Mouse (Mus musculus): ENCODE results near the gene Pp2d1. TPM values are rescaled to one million over a fixed set of nuclear protein-coding genes. Genes with fewer than 3 reads are reported as not detected.
"Not testable (repeated sequence)": the region's sequence is repeated elsewhere in the genome, so short reads cannot be mapped to it uniquely, and the experiment has no call there.

Pp2d1 gene
- not detected for total RNA-seq (2021)
- polyA plus RNA-seq (2012; rRNA removed): not detected in 2 replicates
- long read RNA-seq: 0 reads

- intact Hi-C loops (cut with DNase I); H3K4me3 ChIP-seq; H3K9ac ChIP-seq (ENCODE audit: low read depth, low read length); H3K79me2 ChIP-seq (replicated peaks; ENCODE audit: control insufficient read depth, insufficient read depth, low read length); DNase-seq; H3K27me3 ChIP-seq (ENCODE audit: control insufficient read depth, insufficient read depth, low read length); H3K4me1 ChIP-seq (ENCODE audit: control insufficient read depth, insufficient read depth, low read length); H3K36me3 ChIP-seq (ENCODE audit: control insufficient read depth, insufficient read depth, low read length); H3K27ac ChIP-seq: not testable (repeated sequence)
- WGBS: 92% methylated on average over 2 of the region's 2 CpGs
Observed at GRCm38 (mm10) chr17:53539351-53539750, at the start of gene Pp2d1. Gene Pp2d1, minus strand, starts transcription at chr17:53539451.

- Histone ChIP-seq H3K36me3 (ENCODE audit: control insufficient read depth, insufficient read depth, low read length) (peaks cover 24% of the 10 kb centered on the region), H3K4me3 (no peak overlapping the region), H3K27me3 (ENCODE audit: control insufficient read depth, insufficient read depth, low read length) (no peaks in the 10 kb centered on the region), H3K79me2 (replicated peaks; ENCODE audit: control insufficient read depth, insufficient read depth, low read length) (peaks cover 10% of the 10 kb centered on the region; the same call in 1 of the 2 replicates), H3K27ac (peak overlapping the region; percentile 84), H3K4me1 (ENCODE audit: control insufficient read depth, insufficient read depth, low read length) (peaks cover 21% of the 10 kb centered on the region), H3K9ac (ENCODE audit: low read depth, low read length) (no peak overlapping the region)
- WGBS: 81% methylated on average over 9 of the region's 9 CpGs
- DNase-seq: no peak
- intact Hi-C loops (cut with DNase I): no loop called here
- TF ChIP-seq POLR2A (IDR thresholded peaks at IDR 0.05; ENCODE audit: insufficient read depth, low read depth, low read length) (no peak), EP300 (IDR thresholded peaks at IDR 0.05; ENCODE audit: insufficient read depth, low read depth, low read length) (no peak), CTCF (IDR thresholded peaks at IDR 0.05) (no peak)
Observed at GRCm38 (mm10) chr17:53588097-53588855, 49.0 kb upstream of the Pp2d1 start.

GRCm38 (mm10) chr17:53587074-53587851, 48.0 kb upstream of the Pp2d1 start:
- Histone ChIP-seq H3K4me1 (ENCODE audit: control insufficient read depth, insufficient read depth, low read length) (peaks cover 21% of the 10 kb centered on the region), H3K36me3 (ENCODE audit: control insufficient read depth, insufficient read depth, low read length) (peaks cover 29% of the 10 kb centered on the region), H3K27me3 (ENCODE audit: control insufficient read depth, insufficient read depth, low read length) (no peaks in the 10 kb centered on the region), H3K4me3 (no peak overlapping the region), H3K79me2 (replicated peaks; ENCODE audit: control insufficient read depth, insufficient read depth, low read length) (peaks cover 10% of the 10 kb centered on the region; the same call in 1 of the 2 replicates), H3K9ac (ENCODE audit: low read depth, low read length) (peak overlapping the region; percentile 8), H3K27ac (peak overlapping the region; percentile 84)
- WGBS: 7% methylated on average over 14 of the region's 14 CpGs
- intact Hi-C loops (cut with DNase I): loop anchor here (1.0 to 2.0 kb wide), 2 partner anchors 8 to 20 kb away; partner anchors contain the start of gene Kat2b
- no peak for TF ChIP-seq CTCF (IDR thresholded peaks at IDR 0.05)
- TF ChIP-seq POLR2A (IDR thresholded peaks at IDR 0.05; ENCODE audit: insufficient read depth, low read depth, low read length): peak; percentile 38; the same call in 1 of the 2 replicates
- TF ChIP-seq EP300 (IDR thresholded peaks at IDR 0.05; ENCODE audit: insufficient read depth, low read depth, low read length): peak; percentile 90
- DNase-seq: peak; percentile 84 to 91

GRCm38 (mm10) chr17:53583846-53584579, 44.8 kb upstream of the Pp2d1 start:
- TF ChIP-seq POLR2A (IDR thresholded peaks at IDR 0.05; ENCODE audit: insufficient read depth, low read depth, low read length) (no peak), CTCF (IDR thresholded peaks at IDR 0.05) (no peak), EP300 (IDR thresholded peaks at IDR 0.05; ENCODE audit: insufficient read depth, low read depth, low read length) (no peak)
- peak in 1 of 2 experiments; percentile 27 for DNase-seq
- intact Hi-C loops (cut with DNase I): no loop called here
- Histone ChIP-seq H3K36me3 (ENCODE audit: control insufficient read depth, insufficient read depth, low read length) (peaks cover 45% of the 10 kb centered on the region), H3K4me3 (no peak overlapping the region), H3K27me3 (ENCODE audit: control insufficient read depth, insufficient read depth, low read length) (no peaks in the 10 kb centered on the region), H3K79me2 (replicated peaks; ENCODE audit: control insufficient read depth, insufficient read depth, low read length) (peaks cover 6% of the 10 kb centered on the region), H3K27ac (no peak overlapping the region), H3K9ac (ENCODE audit: low read depth, low read length) (no peak overlapping the region), H3K4me1 (ENCODE audit: control insufficient read depth, insufficient read depth, low read length) (peaks cover 31% of the 10 kb centered on the region)
- whole genome bisulfite sequencing: 55% methylated on average over 11 of the region's 11 CpGs

DNA sequence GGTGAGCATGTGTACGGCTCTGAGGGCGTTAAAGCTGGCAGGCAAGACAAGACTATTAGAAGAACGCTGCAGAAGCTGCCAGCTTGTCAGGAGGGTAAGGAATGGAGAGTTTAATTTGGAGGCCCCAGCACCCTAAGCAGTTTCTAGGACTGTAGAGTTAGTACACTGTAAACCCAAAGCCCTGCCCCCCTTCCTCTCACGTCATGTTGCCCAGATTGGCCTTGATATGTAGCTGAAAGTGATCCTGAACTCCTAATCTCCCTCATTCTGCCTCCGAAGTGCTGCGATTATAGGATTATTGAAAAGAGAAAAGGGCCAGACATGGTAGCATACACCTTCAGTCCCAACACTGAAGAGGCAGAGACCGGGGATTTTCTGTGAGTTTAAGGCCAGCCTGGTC, 43.6 kb upstream of the Pp2d1 start:
- Histone ChIP-seq H3K9ac (ENCODE audit: low read depth, low read length) (no peak overlapping the region), H3K27me3 (ENCODE audit: control insufficient read depth, insufficient read depth, low read length) (no peaks in the 10 kb centered on the region), H3K27ac (peak overlapping the region; percentile 13; the same call in 1 of the 2 replicates), H3K79me2 (replicated peaks; ENCODE audit: control insufficient read depth, insufficient read depth, low read length) (peaks cover 7% of the 10 kb centered on the region), H3K4me1 (ENCODE audit: control insufficient read depth, insufficient read depth, low read length) (peaks cover 33% of the 10 kb centered on the region), H3K4me3 (no peak overlapping the region), H3K36me3 (ENCODE audit: control insufficient read depth, insufficient read depth, low read length) (peaks cover 45% of the 10 kb centered on the region)
- TF ChIP-seq EP300 (IDR thresholded peaks at IDR 0.05; ENCODE audit: insufficient read depth, low read depth, low read length) (no peak), CTCF (IDR thresholded peaks at IDR 0.05) (no peak), POLR2A (IDR thresholded peaks at IDR 0.05; ENCODE audit: insufficient read depth, low read depth, low read length) (no peak)
- intact Hi-C loops (cut with DNase I): no loop called here
- 77% methylated on average over 7 of the region's 7 CpGs for WGBS
- DNase-seq: no peak
